In genomic region chr4:55532407-55533195, GRCm38 (mm10) we compare ENCODE assay signal across 8 mouse cellular contexts. TPM values are rescaled to one million over a fixed set of nuclear protein-coding genes. Genes with fewer than 3 reads are reported as not detected.
DNase-seq lines count a peak whose midpoint lies in the region.

Gene Klf4 (minus strand): TSS chr4:55532466.

- H3K4me3 ChIP-seq in megakaryocyte, embryonic 14.5 days (replicated peaks): peak within 1 kb of the TSS; percentile 92

- H3K36me3 ChIP-seq in megakaryocyte, embryonic 14.5 days (replicated peaks; ENCODE audit: low read length): no peaks in the 10 kb centered on the region

- H3K9me3 ChIP-seq in megakaryocyte, embryonic 14.5 days: no peaks in the 10 kb centered on the region

- H3K4me1 ChIP-seq in megakaryocyte, embryonic 14.5 days: peaks cover 32% of the 10 kb centered on the region

- peaks cover 69% of the 10 kb centered on the region for H3K27me3 ChIP-seq in megakaryocyte, embryonic 14.5 days (replicated peaks)

- peak; percentile 97 for DNase-seq in ZHBTc4 (ENCODE audit: low read depth, low spot score)
- DNase-seq in cerebellum, postnatal 4 days (ENCODE audit: low spot score in 2 of 2): peak; percentile 78 to 85
- peak; percentile 94 for DNase-seq in gastrocnemius, postnatal 10 days
- DNase-seq in hindlimb bud, embryonic 11.5 days (ENCODE audit: extremely low spot score, low read depth, low spot score): peak; percentile 57
- DNase-seq in left cerebral cortex, adult 9 months (ENCODE audit: low spot score in 2 of 2): peak; percentile 63 to 88
- DNase-seq in right cerebral cortex, adult 2 months (ENCODE audit: low spot score in 2 of 2): peak; percentile 86
- peak; percentile 88 for DNase-seq in urinary bladder, postnatal 10 days (ENCODE audit: low spot score)

RNA-seq across cellular contexts. Expression of gene Klf4, which starts in this region (rescaled TPM):
- 10 to 100 TPM; 19.3 to 21.8 TPM for total RNA-seq in gastrocnemius, postnatal 10 days (2021)
- polyA plus RNA-seq in megakaryocyte, embryonic 14.5 days (2012; ENCODE audit: insufficient read depth, low replicate concordance): 3.0 and 5.1 TPM in 2 replicates

Comparison
In these comparisons a context has a peak if more than half of its experiments do, and no peak if none do; other contexts are left out.
1. Peak in every context shown above with its lines: DNase-seq and H3K4me3 ChIP-seq.